Mouse (Mus musculus): Measurements from ENCODE around the gene Fastk. TPM values are rescaled to one million over a fixed set of nuclear protein-coding genes. Genes with fewer than 3 reads are reported as not detected.

Gene Fastk
- polyA plus RNA-seq, 1 experiment from 2014 or later = 120 TPM

GRCm38 (mm10) chr5:24394165-24394894 is 50.8 kb downstream of the Fastk start:
- Histone ChIP-seq H3K4me2 (replicated peaks) (peak overlapping the region; percentile 60), H3K4me3 (peak overlapping the region; percentile 57), H3K9ac (peak overlapping the region; percentile 59), H3K36me3 (peaks cover 4% of the 10 kb centered on the region), H3K9me3 (no peaks in the 10 kb centered on the region), H3K4me1 (peaks cover 8% of the 10 kb centered on the region), H3K27ac (peak overlapping the region; percentile 7; the same call in 1 of the 2 replicates), H3K27me3 (peaks cover 4% of the 10 kb centered on the region; the same call in 1 of the 2 replicates)
- peak; percentile 98 for ATAC-seq (ENCODE audit: low FRiP score, low read depth)
- 1% methylated on average over 36 of the region's 36 CpGs for WGBS

- H3K27ac ChIP-seq = peak within 1 kb of the TSS; percentile 7; the same call in 1 of the 2 replicates
- H3K9ac ChIP-seq = peak within 1 kb of the TSS; percentile 59
- ATAC-seq (ENCODE audit: low FRiP score, low read depth) = no peak
- peaks cover 4% of the 10 kb centered on the region for H3K36me3 ChIP-seq
- H3K9me3 ChIP-seq = no peaks in the 10 kb centered on the region
- H3K4me2 ChIP-seq (replicated peaks) = peak within 1 kb of the TSS; percentile 60
- H3K4me3 ChIP-seq = peak within 1 kb of the TSS; percentile 57
- WGBS = 24% methylated on average over 7 of the region's 7 CpGs
- peaks cover 10% of the 10 kb centered on the region for H3K4me1 ChIP-seq
- peaks cover 7% of the 10 kb centered on the region; the same call in 1 of the 2 replicates for H3K27me3 ChIP-seq
Measured at GRCm38 (mm10) chr5:24393392-24393997, 51.6 kb downstream of the Fastk start, which contains the start of gene Abcb8. TSS of gene Abcb8 (plus strand) at chr5:24393663.

- H3K9ac ChIP-seq = no peak overlapping the region
- no peak overlapping the region for H3K4me3 ChIP-seq
- H3K27me3 ChIP-seq = peaks cover 15% of the 10 kb centered on the region; the same call in 1 of the 2 replicates
- peaks cover 4% of the 10 kb centered on the region for H3K36me3 ChIP-seq
- ATAC-seq (ENCODE audit: low FRiP score, low read depth) = no peak
- H3K9me3 ChIP-seq = no peaks in the 10 kb centered on the region
- 80% methylated on average over 7 of the region's 7 CpGs for WGBS
- H3K4me2 ChIP-seq (replicated peaks) = no peak overlapping the region
- H3K4me1 ChIP-seq = peaks cover 17% of the 10 kb centered on the region
- no peak overlapping the region for H3K27ac ChIP-seq
Measured at GRCm38 (mm10) chr5:24392724-24393123, 52.4 kb downstream of the Fastk start.

GRCm38 (mm10) chr5:24391864-24392263 is 53.2 kb downstream of the Fastk start, which contains the start of gene Atg9b:
TSS of gene Atg9b (minus strand) at chr5:24392143.
- Histone ChIP-seq H3K4me1 (peaks cover 25% of the 10 kb centered on the region), H3K9ac (no peak within 1 kb of the TSS), H3K36me3 (peaks cover 4% of the 10 kb centered on the region), H3K27me3 (peaks cover 24% of the 10 kb centered on the region), H3K4me3 (no peak within 1 kb of the TSS), H3K4me2 (replicated peaks) (no peak within 1 kb of the TSS), H3K27ac (no peak within 1 kb of the TSS), H3K9me3 (no peaks in the 10 kb centered on the region)
- no peak for ATAC-seq (ENCODE audit: low FRiP score, low read depth)
- 82% methylated on average over 7 of the region's 7 CpGs for WGBS

GRCm38 (mm10) chr5:24389658-24390020 is 55.4 kb downstream of the Fastk start:
- Histone ChIP-seq H3K27ac (no peak overlapping the region), H3K4me3 (no peak overlapping the region), H3K9ac (no peak overlapping the region), H3K27me3 (peaks cover 35% of the 10 kb centered on the region), H3K4me1 (peaks cover 19% of the 10 kb centered on the region), H3K36me3 (no peaks in the 10 kb centered on the region), H3K4me2 (replicated peaks) (no peak overlapping the region), H3K9me3 (no peaks in the 10 kb centered on the region)
- 66% methylated on average over 4 of the region's 4 CpGs for WGBS
- no peak for ATAC-seq (ENCODE audit: low FRiP score, low read depth)

GRCm38 (mm10) chr5:24389011-24389657 is 56.0 kb downstream of the Fastk start:
- Histone ChIP-seq H3K27me3 (peaks cover 38% of the 10 kb centered on the region), H3K36me3 (no peaks in the 10 kb centered on the region), H3K9me3 (no peaks in the 10 kb centered on the region), H3K4me3 (no peak overlapping the region), H3K4me1 (peaks cover 19% of the 10 kb centered on the region), H3K4me2 (replicated peaks) (no peak overlapping the region), H3K9ac (no peak overlapping the region), H3K27ac (no peak overlapping the region)
- ATAC-seq (ENCODE audit: low FRiP score, low read depth) = no peak
- 52% methylated on average over 6 of the region's 7 CpGs for WGBS

Other genes starting within 250 kb of the Fastk start
- gene Kcnh2, start 93.7 kb downstream of the Fastk start, polyA plus RNA-seq (2015; fragmentation: Nextera tagmentation; extraction: Ambion mirVana) = 2.7 and 3.1 TPM in 2 replicates
- gene Nos3, start 80.5 kb downstream of the Fastk start, polyA plus RNA-seq (2015; fragmentation: Nextera tagmentation; extraction: Ambion mirVana) = 6.0 and 6.6 TPM in 2 replicates
- 0.37 and 0.78 TPM in 2 replicates for gene Atg9b, start 53.1 kb downstream of the Fastk start, polyA plus RNA-seq (2015; fragmentation: Nextera tagmentation; extraction: Ambion mirVana)
- 42.1 and 44.6 TPM in 2 replicates for gene Abcb8, start 51.6 kb downstream of the Fastk start, polyA plus RNA-seq (2015; fragmentation: Nextera tagmentation; extraction: Ambion mirVana)
- gene Asic3, start 31.9 kb downstream of the Fastk start, polyA plus RNA-seq (2015; fragmentation: Nextera tagmentation; extraction: Ambion mirVana) = 1.7 and 2.0 TPM in 2 replicates
- 53.5 and 59.5 TPM in 2 replicates for gene Cdk5, start 21.8 kb downstream of the Fastk start, polyA plus RNA-seq (2015; fragmentation: Nextera tagmentation; extraction: Ambion mirVana)
- gene Slc4a2, start 21.4 kb downstream of the Fastk start, polyA plus RNA-seq (2015; fragmentation: Nextera tagmentation; extraction: Ambion mirVana) = 39.5 and 42.0 TPM in 2 replicates
- 23.7 and 24.6 TPM in 2 replicates for gene Tmub1, start 2.6 kb upstream of the Fastk start, polyA plus RNA-seq (2015; fragmentation: Nextera tagmentation; extraction: Ambion mirVana)
- 29.8 and 35.4 TPM in 2 replicates for gene Agap3, start 6.9 kb upstream of the Fastk start, polyA plus RNA-seq (2015; fragmentation: Nextera tagmentation; extraction: Ambion mirVana)
- not detected in 2 replicates for gene Gbx1, start 81.9 kb upstream of the Fastk start, polyA plus RNA-seq (2015; fragmentation: Nextera tagmentation; extraction: Ambion mirVana)
- 1.6 and 2.2 TPM in 2 replicates for gene Asb10, start 95.7 kb upstream of the Fastk start, polyA plus RNA-seq (2015; fragmentation: Nextera tagmentation; extraction: Ambion mirVana)
- gene 4931409K22Rik, start 111.5 kb upstream of the Fastk start, polyA plus RNA-seq (2015; fragmentation: Nextera tagmentation; extraction: Ambion mirVana) = 0.17 and 0.49 TPM in 2 replicates
- 120 and 128 TPM in 2 replicates for gene Abcf2, start 132.2 kb upstream of the Fastk start, polyA plus RNA-seq (2015; fragmentation: Nextera tagmentation; extraction: Ambion mirVana)
- 31.6 and 33.3 TPM in 2 replicates for gene Chpf2, start 141.5 kb upstream of the Fastk start, polyA plus RNA-seq (2015; fragmentation: Nextera tagmentation; extraction: Ambion mirVana)
- 51.2 and 51.3 TPM in 2 replicates for gene Smarcd3, start 179.1 kb upstream of the Fastk start, polyA plus RNA-seq (2015; fragmentation: Nextera tagmentation; extraction: Ambion mirVana)
- gene Nub1, start 240.2 kb upstream of the Fastk start, polyA plus RNA-seq (2015; fragmentation: Nextera tagmentation; extraction: Ambion mirVana) = 30.8 and 34.3 TPM in 2 replicates

All from limb, embryonic 13.5 days (tissue).